Mouse (Mus musculus) bone marrow, adult 2 months (tissue): ENCODE data around the gene Igfbpl1.

ENCODE experiments used
- CTCF ChIP-seq: fragments of 200-500 bp; IDR thresholded peaks from 2 replicates; pipeline ENCODE4 v1.5.1; 2011; ENCODE audit warnings: low read length, control low read depth; ENCODE audit not compliant: control insufficient read depth, insufficient read depth
- POLR2A ChIP-seq: fragments of 200-500 bp; IDR thresholded peaks from 2 replicates; pipeline ENCODE4 v1.6.1; 2011; ENCODE audit warnings: low read depth, mild to moderate bottlenecking, control low read depth, low read length, borderline replicate concordance; ENCODE audit not compliant: control insufficient read depth

DNA sequence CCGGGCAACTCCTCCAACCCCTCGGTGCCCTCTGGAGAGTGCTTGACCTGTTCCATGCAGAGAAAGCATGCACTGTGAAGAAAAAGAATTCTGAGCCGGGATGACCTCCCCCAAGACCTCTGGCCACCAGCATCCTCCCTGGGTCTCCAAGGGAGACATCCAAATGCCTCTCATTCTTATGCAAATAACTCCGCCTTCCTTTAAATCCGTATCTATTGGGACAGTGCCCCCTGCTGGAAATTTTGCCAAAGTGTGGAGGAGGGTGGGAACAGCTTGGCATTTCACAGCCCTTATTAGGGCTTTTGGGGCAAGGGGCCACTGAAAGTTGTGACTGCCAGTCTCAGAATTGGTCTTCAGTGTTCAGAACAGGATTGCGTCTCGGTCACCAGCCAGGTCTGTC lies 11.2 kb downstream of the Igfbpl1 start:
- 0 out of 2 replicates have a peak, but pooled peaks have one; percentile 11 for TF ChIP-seq CTCF
- TF ChIP-seq POLR2A = no peak
